Comparison of ENCODE assay signal across 9 mouse cellular contexts in genomic region chr4:3229532-3229931, GRCm38 (mm10). TPM values are rescaled to one million over a fixed set of nuclear protein-coding genes. Genes with fewer than 3 reads are reported as not detected.
A peak's percentile ranks its signal among the peaks of the same experiment; 100 is the strongest.
DNase-seq lines count a peak whose midpoint lies in the region; ATAC-seq lines count a peak whose summit lies in the region.
"Had no signal": no experiment of that assay in that cellular context is flagged by ENCODE, and none has a peak within 500 bp of the region (broad histone marks: within the 10 kb centered on the region; RNA-seq: fewer than 3 reads in every experiment).

No protein-coding gene starts in this region.

- H3K36me3 ChIP-seq in forebrain, embryonic 15.5 days: no peaks in the 10 kb centered on the region
- no peaks in the 10 kb centered on the region for H3K36me3 ChIP-seq in forebrain, embryonic 12.5 days (replicated peaks)
- no peaks in the 10 kb centered on the region for H3K36me3 ChIP-seq in heart, embryonic 10.5 days
- H3K36me3 ChIP-seq in neural tube, embryonic 14.5 days (ENCODE audit: control insufficient read depth, insufficient read depth, low read length): no peaks in the 10 kb centered on the region

- 73% methylated on average over 4 of the region's 4 CpGs for WGBS in forebrain, embryonic 15.5 days
- WGBS in forebrain, embryonic 12.5 days: 71% methylated on average over 4 of the region's 4 CpGs
- 64% methylated on average over 4 of the region's 4 CpGs for WGBS in heart, embryonic 10.5 days
- WGBS in neural tube, embryonic 14.5 days: 70% methylated on average over 4 of the region's 4 CpGs

- no peak overlapping the region for H3K27ac ChIP-seq in forebrain, embryonic 15.5 days (replicated peaks)
- no peak overlapping the region for H3K27ac ChIP-seq in forebrain, embryonic 12.5 days
- H3K27ac ChIP-seq in heart, embryonic 10.5 days: no peak overlapping the region
- H3K27ac ChIP-seq in neural tube, embryonic 14.5 days (ENCODE audit: low read depth, low read length): no peak overlapping the region

- H3K9me3 ChIP-seq in forebrain, embryonic 15.5 days: peaks cover 45% of the 10 kb centered on the region
- H3K9me3 ChIP-seq in forebrain, embryonic 12.5 days: peaks cover 37% of the 10 kb centered on the region
- peaks cover 41% of the 10 kb centered on the region for H3K9me3 ChIP-seq in heart, embryonic 10.5 days
- H3K9me3 ChIP-seq in neural tube, embryonic 14.5 days (ENCODE audit: control insufficient read depth, low read length): peaks cover 27% of the 10 kb centered on the region

- H3K4me3 ChIP-seq in forebrain, embryonic 15.5 days: no peak overlapping the region
- H3K4me3 ChIP-seq in forebrain, embryonic 12.5 days (replicated peaks): no peak overlapping the region
- no peak overlapping the region for H3K4me3 ChIP-seq in heart, embryonic 10.5 days
- H3K4me3 ChIP-seq in neural tube, embryonic 14.5 days (ENCODE audit: low read depth, low read length): no peak overlapping the region
- H3K4me3 ChIP-seq: erythroblast, embryonic 14.5 days had no signal

- peak; percentile 55 for ATAC-seq in forebrain, embryonic 15.5 days (replicated peaks)
- no peak for ATAC-seq in forebrain, embryonic 12.5 days (ENCODE audit: low FRiP score)
- ATAC-seq in neural tube, embryonic 14.5 days (ENCODE audit: low read depth): peak; percentile 26; the same call in 1 of the 2 replicates

- H3K4me1 ChIP-seq in forebrain, embryonic 15.5 days: no peaks in the 10 kb centered on the region
- no peaks in the 10 kb centered on the region for H3K4me1 ChIP-seq in forebrain, embryonic 12.5 days
- H3K4me1 ChIP-seq in heart, embryonic 10.5 days: 0 out of 2 replicates have a peak, but pooled peaks cover 3% of the 10 kb centered on the region
- H3K4me1 ChIP-seq in neural tube, embryonic 14.5 days (ENCODE audit: control insufficient read depth, insufficient read depth, low read length): no peaks in the 10 kb centered on the region

- no peak overlapping the region for H3K9ac ChIP-seq in forebrain, embryonic 15.5 days (replicated peaks)
- no peak overlapping the region for H3K9ac ChIP-seq in forebrain, embryonic 12.5 days
- H3K9ac ChIP-seq in neural tube, embryonic 14.5 days (replicated peaks; ENCODE audit: low read depth, low read length): no peak overlapping the region

- peak; percentile 39 for DNase-seq in adrenal gland, postnatal 25 days
- peak; percentile 85 for DNase-seq in heart, embryonic 10.5 days (ENCODE audit: low spot score)
- peak; percentile 64 to 68 for DNase-seq in kidney, postnatal 4 days
- no peak for DNase-seq in c-Kit-positive CD71-positive TER-119-positive erythroid progenitor cells, embryonic 14.5 days (ENCODE audit: low spot score)
- DNase-seq in retina, postnatal 1 day: no peak

- H3K27me3 ChIP-seq in forebrain, embryonic 15.5 days: no peaks in the 10 kb centered on the region
- H3K27me3 ChIP-seq in forebrain, embryonic 12.5 days: peaks cover 7% of the 10 kb centered on the region; the same call in 1 of the 2 replicates
- H3K27me3 ChIP-seq in heart, embryonic 10.5 days (ENCODE audit: insufficient read depth, poor library complexity, severe bottlenecking): no peaks in the 10 kb centered on the region; the same call in 1 of the 2 replicates
- H3K27me3 ChIP-seq in neural tube, embryonic 14.5 days (ENCODE audit: control insufficient read depth, insufficient read depth, low read length): no peaks in the 10 kb centered on the region

- no peak overlapping the region for H3K4me2 ChIP-seq in forebrain, embryonic 15.5 days (replicated peaks)
- no peak overlapping the region for H3K4me2 ChIP-seq in forebrain, embryonic 12.5 days
- no peak overlapping the region for H3K4me2 ChIP-seq in neural tube, embryonic 14.5 days (ENCODE audit: low read depth, low read length)

RNA-seq across cellular contexts. Expression of gene Vmn1r3, which starts 44.4 kb away (rescaled TPM):
- not detected in 2 replicates for polyA plus RNA-seq in forebrain, embryonic 15.5 days (2015; fragmentation: Nextera tagmentation; extraction: Ambion mirVana)
- polyA plus RNA-seq in forebrain, embryonic 12.5 days (2016; fragmentation: Nextera tagmentation; extraction: Ambion mirVana): not detected in 2 replicates
- total RNA-seq in adrenal gland, postnatal 25 days (2021): 2.0 TPM in 1 of 2 replicates, not detected in the other
- not detected in 2 replicates for polyA plus RNA-seq in heart, embryonic 10.5 days (2016; fragmentation: Nextera tagmentation; extraction: Ambion mirVana)
- polyA plus RNA-seq in neural tube, embryonic 14.5 days (2014; fragmentation: Nextera tagmentation; extraction: Ambion mirVana): not detected in 2 replicates
- polyA plus RNA-seq: erythroblast, embryonic 14.5 days had no signal

Comparison
In these comparisons a context has a peak if more than half of its experiments do, and no peak if none do; other contexts are left out.
1. DNase-seq: peak in adrenal gland, postnatal 25 days (single experiment), heart, embryonic 10.5 days (single experiment) and kidney, postnatal 4 days (2 of 2); none in c-Kit-positive CD71-positive TER-119-positive erythroid progenitor cells, embryonic 14.5 days (single experiment) and retina, postnatal 1 day (single experiment).